Comparison of ENCODE assay signal across 15 mouse cellular contexts in genomic region chr7:89966771-89967170, GRCm38 (mm10).
"Had no signal": no experiment of that assay in that cellular context is flagged by ENCODE, and none has a peak within 500 bp of the region (broad histone marks: within the 10 kb centered on the region; RNA-seq: fewer than 3 reads in every experiment).

No protein-coding gene starts in this region.

- ATAC-seq: midbrain, embryonic 16.5 days had no signal

- H3K4me2 ChIP-seq: lung, embryonic 14.5 days; midbrain, embryonic 12.5 days; neural tube, embryonic 13.5 days; stomach, embryonic 15.5 days had no signal

- H3K4me1 ChIP-seq: midbrain, embryonic 10.5 days; midbrain, embryonic 12.5 days; neural tube, embryonic 13.5 days; stomach, embryonic 15.5 days had no signal

- H3K27me3 ChIP-seq: midbrain, embryonic 12.5 days; neural tube, embryonic 13.5 days; stomach, embryonic 15.5 days had no signal

- H3K9ac ChIP-seq: lung, embryonic 14.5 days; midbrain, embryonic 12.5 days; neural tube, embryonic 13.5 days; stomach, embryonic 15.5 days had no signal

- DNase-seq: lung, adult 18-20 months; lung, embryonic 14.5 days; lung, postnatal 10 days; lung, postnatal 4 days; midbrain, embryonic 14.5 days; right cerebral cortex, postnatal 14 days; thymus, adult 2 months; thymus, postnatal 25 days had no signal

- H3K4me3 ChIP-seq: midbrain, embryonic 10.5 days; midbrain, embryonic 12.5 days; myocyte; neural tube, embryonic 13.5 days; stomach, embryonic 15.5 days had no signal

- H3K9me3 ChIP-seq: midbrain, embryonic 10.5 days; midbrain, embryonic 12.5 days; neural tube, embryonic 13.5 days; stomach, embryonic 15.5 days had no signal

- H3K27ac ChIP-seq: midbrain, embryonic 10.5 days; midbrain, embryonic 12.5 days; neural tube, embryonic 13.5 days; stomach, embryonic 15.5 days; stomach, postnatal 0 days had no signal
